Mouse (Mus musculus) liver, postnatal 0 days (tissue): Measurements from ENCODE around the gene Usp42. TPM values are rescaled to one million over a fixed set of nuclear protein-coding genes. Genes with fewer than 3 reads are reported as not detected.

Experiments used
- ATAC-seq: fragments of 200-750 bp; cut with Nextera tagmentation; 2 replicates; pipeline ENCODE4 v1.8.0; 2017; ENCODE audit warnings: mild to moderate bottlenecking, moderate library complexity
- DNase-seq: peaks from one replicate; pipeline ENCODE4 v3.0.0-alpha.2; 2016
- H3K27ac ChIP-seq: fragments of 300-500 bp; sonication (generic); 2 replicates; pipeline ENCODE4 v1.5.1; 2014; ENCODE audit warnings: antibody characterized with exemption, moderate library complexity, mild to moderate bottlenecking, low read depth
- H3K27me3 ChIP-seq: fragments of 300-500 bp; sonication (generic); 2 replicates; pipeline ENCODE4 v1.6.1; 2014; ENCODE audit warnings: low read length, control low read depth, mixed read lengths; ENCODE audit not compliant: insufficient read depth
- H3K36me3 ChIP-seq: fragments of 300-500 bp; sonication (generic); replicated peaks from 2 replicates; pipeline ENCODE4 v1.6.1; 2014; ENCODE audit warnings: mild to moderate bottlenecking, control low read depth, low read length, moderate library complexity, mixed read lengths; ENCODE audit not compliant: insufficient read depth
- H3K4me1 ChIP-seq: fragments of 300-500 bp; sonication (generic); 2 replicates; pipeline ENCODE4 v1.6.1; 2014; ENCODE audit warnings: antibody characterized with exemption, mild to moderate bottlenecking, control low read depth; ENCODE audit not compliant: insufficient read depth
- H3K4me2 ChIP-seq: fragments of 300-500 bp; sonication (generic); 2 replicates; pipeline ENCODE4 v1.6.1; 2014; ENCODE audit warnings: low read depth, mild to moderate bottlenecking, low read length, moderate library complexity, mixed read lengths
- H3K4me3 ChIP-seq: fragments of 300-500 bp; sonication (generic); 2 replicates; pipeline ENCODE4 v1.5.1; 2014; ENCODE audit warnings: low read depth, low read length
- H3K9ac ChIP-seq: fragments of 300-500 bp; sonication (generic); replicated peaks from 2 replicates; pipeline ENCODE4 v1.6.1; 2014; ENCODE audit warnings: mild to moderate bottlenecking, moderate library complexity
- H3K9me3 ChIP-seq: fragments of 300-500 bp; sonication (generic); 2 replicates; pipeline ENCODE4 v1.6.1; 2016; ENCODE audit warnings: mild to moderate bottlenecking, control low read depth, low read length, mixed read lengths
- CTCF ChIP-seq: sonication (generic); IDR thresholded peaks from 2 replicates; pipeline ENCODE4 v1.5.1; 2016; ENCODE audit warnings: antibody characterized with exemption, low read depth
- EP300 ChIP-seq: IDR thresholded peaks from 2 replicates; pipeline ENCODE4 v1.6.1; 2016; ENCODE audit warnings: antibody characterized with exemption, low read depth, mild to moderate bottlenecking
- WGBS: fragments of 180-500 bp; shearing (Covaris S2); extraction: QIAGEN DNeasy Blood & Tissue Kit; methylation state at CpG from one replicate; pipeline ENCODE4 v1.1.7; 2014; ENCODE audit not compliant: insufficient replicate concordance; 5-methylcytosine and 5-hydroxymethylcytosine counted together
- polyA plus RNA-seq: library from polyadenylated mRNA; unstranded; fragments of >200 nt; fragmentation: Nextera tagmentation; extraction: Ambion mirVana; gene quantifications from 2 replicates; pipeline ENCODE4 v1.2.1, GENCODE M21; 2015

Gene Usp42
- polyA plus RNA-seq, 1 experiment from 2014 or later, result 2.7 TPM

- DNase-seq (no peak), ATAC-seq (no peak)
- Histone ChIP-seq H3K36me3 (peaks cover 72% of the 10 kb centered on the region), H3K27ac (no peak overlapping the region), H3K9ac (no peak overlapping the region), H3K27me3 (no peaks in the 10 kb centered on the region), H3K4me1 (no peaks in the 10 kb centered on the region), H3K4me3 (no peak overlapping the region), H3K9me3 (no peaks in the 10 kb centered on the region), H3K4me2 (no peak overlapping the region)
- WGBS, result 64% methylated on average over 9 of the region's 9 CpGs
- TF ChIP-seq CTCF (no peak), EP300 (peak; percentile 41; the same call in 1 of the 2 replicates)
Observed at GRCm38 (mm10) chr5:143706030-143706821, 25.9 kb downstream of the Usp42 start.

- no peak overlapping the region for H3K4me3 ChIP-seq
- DNase-seq, result no peak
- no peak overlapping the region for H3K27ac ChIP-seq
- WGBS, result 75% methylated on average over 1 of the region's 1 CpGs
- ATAC-seq, result no peak
- no peaks in the 10 kb centered on the region for H3K9me3 ChIP-seq
- no peak overlapping the region for H3K4me2 ChIP-seq
- peaks cover 4% of the 10 kb centered on the region for H3K4me1 ChIP-seq
- TF ChIP-seq EP300 (no peak), CTCF (no peak)
- H3K9ac ChIP-seq, result no peak overlapping the region
- no peaks in the 10 kb centered on the region for H3K27me3 ChIP-seq
- peaks cover 73% of the 10 kb centered on the region for H3K36me3 ChIP-seq
Observed at GRCm38 (mm10) chr5:143705659-143705982, 26.5 kb downstream of the Usp42 start.

GRCm38 (mm10) chr5:143704875-143705658 lies 27.0 kb downstream of the Usp42 start:
- Histone ChIP-seq H3K4me3 (no peak overlapping the region), H3K36me3 (peaks cover 70% of the 10 kb centered on the region), H3K27ac (no peak overlapping the region), H3K27me3 (no peaks in the 10 kb centered on the region), H3K4me1 (peaks cover 5% of the 10 kb centered on the region), H3K9me3 (no peaks in the 10 kb centered on the region), H3K4me2 (no peak overlapping the region), H3K9ac (no peak overlapping the region)
- WGBS, result 82% methylated on average over 13 of the region's 13 CpGs
- TF ChIP-seq CTCF (no peak), EP300 (no peak)
- no peak for DNase-seq
- no peak for ATAC-seq

GRCm38 (mm10) chr5:143701074-143701473 lies 31.0 kb downstream of the Usp42 start:
- 91% methylated on average over 10 of the region's 10 CpGs for WGBS
- peaks cover 60% of the 10 kb centered on the region for H3K36me3 ChIP-seq

GRCm38 (mm10) chr5:143700247-143700646 lies 31.8 kb downstream of the Usp42 start:
- Histone ChIP-seq H3K9ac (no peak overlapping the region; the same call in 1 of the 2 replicates), H3K36me3 (peaks cover 61% of the 10 kb centered on the region), H3K4me1 (peaks cover 26% of the 10 kb centered on the region), H3K4me3 (no peak overlapping the region), H3K9me3 (no peaks in the 10 kb centered on the region), H3K27ac (peak overlapping the region; percentile 69), H3K27me3 (no peaks in the 10 kb centered on the region), H3K4me2 (peak overlapping the region; percentile 58)
- ATAC-seq, result peak; percentile 99
- TF ChIP-seq EP300 (peak; percentile 78), CTCF (peak; percentile 26; the same call in 1 of the 2 replicates)
- WGBS, result 58% methylated on average over 5 of the region's 5 CpGs
- peak; percentile 85 for DNase-seq

More at GRCm38 (mm10) chr5:143701074-143701473, 31.0 kb downstream of the Usp42 start:
- Histone ChIP-seq H3K27me3 (no peaks in the 10 kb centered on the region), H3K4me3 (no peak overlapping the region), H3K27ac (0 out of 2 replicates have a peak overlapping the region, but pooled peaks have one; percentile 6), H3K9me3 (no peaks in the 10 kb centered on the region), H3K4me2 (no peak overlapping the region), H3K4me1 (peaks cover 26% of the 10 kb centered on the region), H3K9ac (peak overlapping the region; percentile 47; the same call in 1 of the 2 replicates)
- DNase-seq (no peak), ATAC-seq (no peak)
- TF ChIP-seq EP300 (no peak), CTCF (no peak)

- WGBS, result 43% methylated on average over 4 of the region's 4 CpGs
- peaks cover 63% of the 10 kb centered on the region for H3K36me3 ChIP-seq
- H3K9me3 ChIP-seq, result no peaks in the 10 kb centered on the region
- H3K9ac ChIP-seq, result no peak overlapping the region
- H3K4me2 ChIP-seq, result no peak overlapping the region
- H3K27me3 ChIP-seq, result no peaks in the 10 kb centered on the region
- ATAC-seq (no peak), DNase-seq (no peak)
- no peak overlapping the region for H3K27ac ChIP-seq
- peaks cover 26% of the 10 kb centered on the region for H3K4me1 ChIP-seq
- TF ChIP-seq CTCF (no peak), EP300 (no peak)
- H3K4me3 ChIP-seq, result no peak overlapping the region
Observed at GRCm38 (mm10) chr5:143698454-143698853, 33.6 kb downstream of the Usp42 start.
